Mouse (Mus musculus) liver, embryonic 11.5 days (tissue): ENCODE data around the gene Uba52. TPM values are rescaled to one million over a fixed set of nuclear protein-coding genes. Genes with fewer than 3 reads are reported as not detected.

ENCODE experiments used
- ATAC-seq: fragments of 200-750 bp; cut with Nextera tagmentation; replicated peaks from 2 replicates; pipeline ENCODE4 v1.8.0; 2017; ENCODE audit warnings: moderate number of reproducible peaks, mild to moderate bottlenecking, moderate TSS enrichment, moderate library complexity; ENCODE audit not compliant: low FRiP score
- DNase-seq: peaks from one replicate; pipeline ENCODE4 v3.0.0-alpha.2; 2017; ENCODE audit warnings: low spot score
- H3K27ac ChIP-seq: fragments of 300-500 bp; sonication (generic); 2 replicates; pipeline ENCODE4 v1.5.1; 2014; ENCODE audit warnings: mild to moderate bottlenecking, low read depth, low read length, control low read depth
- H3K27me3 ChIP-seq: fragments of 300-500 bp; sonication (generic); replicated peaks from 2 replicates; pipeline ENCODE4 v1.6.1; 2014; ENCODE audit warnings: low read length, mixed read lengths; ENCODE audit not compliant: control insufficient read depth, insufficient read depth
- H3K36me3 ChIP-seq: fragments of 300-500 bp; sonication (generic); 2 replicates; pipeline ENCODE4 v1.6.1; 2014; ENCODE audit warnings: mild to moderate bottlenecking, low read length, moderate library complexity, mixed read lengths; ENCODE audit not compliant: control insufficient read depth, insufficient read depth
- H3K4me1 ChIP-seq: fragments of 300-500 bp; sonication (generic); replicated peaks from 2 replicates; pipeline ENCODE4 v1.6.1; 2014; ENCODE audit warnings: low read length, mixed read lengths; ENCODE audit not compliant: control insufficient read depth, insufficient read depth
- H3K4me2 ChIP-seq: fragments of 300-500 bp; sonication (generic); 2 replicates; pipeline ENCODE4 v1.6.1; 2014; ENCODE audit warnings: mild to moderate bottlenecking, control low read depth, moderate library complexity
- H3K4me3 ChIP-seq: fragments of 300-500 bp; sonication (generic); 2 replicates; pipeline ENCODE4 v1.5.1; 2014; ENCODE audit warnings: low read depth, low read length, control low read depth
- H3K9ac ChIP-seq: fragments of 300-500 bp; sonication (generic); 2 replicates; pipeline ENCODE4 v1.6.1; 2014; ENCODE audit warnings: low read depth, low read length, control low read depth
- H3K9me3 ChIP-seq: fragments of 300-500 bp; sonication (generic); 2 replicates; pipeline ENCODE4 v1.6.1; 2016; ENCODE audit warnings: low read length, inconsistent platforms, mixed read lengths; ENCODE audit not compliant: control insufficient read depth
- WGBS: fragments of 180-500 bp; shearing (Covaris S2); extraction: QIAGEN DNeasy Blood & Tissue Kit; methylation state at CpG from one replicate; pipeline ENCODE4 v1.1.7; 2014; 5-methylcytosine and 5-hydroxymethylcytosine counted together
- polyA plus RNA-seq: library from polyadenylated mRNA; unstranded; fragments of >200 nt; fragmentation: Nextera tagmentation; extraction: Ambion mirVana; gene quantifications from 2 replicates; pipeline ENCODE4 v1.2.1, GENCODE M21; 2014

The Uba52 gene
- polyA plus RNA-seq, 1 experiment from 2014 or later, result 1,077 TPM

DNA sequence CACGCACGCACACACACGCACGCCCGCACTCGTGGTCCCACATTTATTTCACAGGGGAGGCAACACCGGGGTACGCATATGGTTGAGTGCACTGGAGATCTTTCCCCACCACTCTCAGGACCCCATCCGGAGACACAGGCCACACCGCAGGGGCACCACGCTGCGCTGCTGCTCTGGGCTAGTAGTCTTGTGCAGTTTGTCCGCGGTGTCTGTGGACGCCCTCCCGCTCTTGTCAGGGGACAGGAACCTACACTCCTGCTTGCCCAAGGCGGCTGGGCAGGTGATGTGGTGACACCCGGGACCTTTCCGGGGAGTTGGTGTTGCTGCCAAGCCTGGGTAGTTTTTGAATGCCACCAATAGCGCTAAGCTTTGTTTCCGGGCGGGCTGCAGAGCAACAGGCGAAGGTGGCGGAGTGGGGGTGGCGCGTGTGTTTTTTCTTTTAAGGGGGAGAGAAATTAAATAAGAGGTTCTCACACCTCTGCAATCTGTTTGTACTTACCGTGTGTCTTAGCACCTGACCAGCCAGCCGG, 16.1 kb downstream of the Uba52 start:
- H3K36me3 ChIP-seq, result no peaks in the 10 kb centered on the region
- H3K27me3 ChIP-seq, result peaks cover 99% of the 10 kb centered on the region
- H3K4me3 ChIP-seq, result peak overlapping the region; percentile 3; the same call in 1 of the 2 replicates
- peaks cover 29% of the 10 kb centered on the region for H3K4me1 ChIP-seq
- no peak overlapping the region for H3K9ac ChIP-seq
- H3K27ac ChIP-seq, result no peak overlapping the region
- no peak overlapping the region for H3K4me2 ChIP-seq
- WGBS, result 5% methylated on average over 28 of the region's 28 CpGs
- H3K9me3 ChIP-seq, result no peaks in the 10 kb centered on the region
- peak; percentile 49 for DNase-seq
- no peak for ATAC-seq

DNA sequence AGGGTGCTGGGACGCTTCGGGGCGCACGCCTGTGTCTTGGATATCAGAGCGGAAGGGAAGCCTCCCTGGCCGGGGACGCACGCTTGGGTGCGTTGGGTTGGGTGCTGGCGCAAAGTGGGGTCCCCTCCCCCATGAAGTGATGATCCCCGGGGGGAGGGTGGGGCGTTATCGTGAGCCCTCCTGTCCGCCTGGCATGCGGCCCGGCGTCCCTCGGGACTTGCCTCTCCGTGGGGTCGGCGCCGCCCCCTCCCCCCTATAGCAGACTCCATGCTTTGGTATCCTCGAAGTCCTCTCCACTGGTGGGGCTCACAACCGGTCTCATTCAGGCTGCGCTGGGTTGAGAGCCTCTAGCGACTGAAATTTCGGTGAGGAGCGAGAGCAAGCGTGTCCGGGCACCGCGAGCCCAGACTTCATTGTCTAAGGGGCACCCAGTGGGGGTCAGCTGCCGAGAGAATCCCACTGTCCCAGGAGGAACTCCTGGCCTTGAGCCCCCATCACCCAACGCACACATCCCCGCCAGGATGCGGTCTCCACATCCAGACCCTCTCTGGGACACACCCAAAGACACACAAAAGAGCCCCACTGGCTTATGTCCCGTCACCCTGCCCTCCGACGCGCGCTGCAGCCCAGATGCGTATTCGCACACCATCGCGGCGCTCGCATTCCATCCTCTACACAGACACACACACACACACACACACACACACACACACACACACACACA, 16.7 kb downstream of the Uba52 start:
- Histone ChIP-seq H3K9me3 (no peaks in the 10 kb centered on the region), H3K27ac (no peak overlapping the region), H3K9ac (no peak overlapping the region), H3K4me3 (peak overlapping the region; percentile 50), H3K36me3 (no peaks in the 10 kb centered on the region), H3K4me2 (peak overlapping the region; percentile 61), H3K4me1 (peaks cover 31% of the 10 kb centered on the region), H3K27me3 (peaks cover 100% of the 10 kb centered on the region)
- ATAC-seq (no peak), DNase-seq (no peak)
- 3% methylated on average over 47 of the region's 47 CpGs for WGBS

DNA sequence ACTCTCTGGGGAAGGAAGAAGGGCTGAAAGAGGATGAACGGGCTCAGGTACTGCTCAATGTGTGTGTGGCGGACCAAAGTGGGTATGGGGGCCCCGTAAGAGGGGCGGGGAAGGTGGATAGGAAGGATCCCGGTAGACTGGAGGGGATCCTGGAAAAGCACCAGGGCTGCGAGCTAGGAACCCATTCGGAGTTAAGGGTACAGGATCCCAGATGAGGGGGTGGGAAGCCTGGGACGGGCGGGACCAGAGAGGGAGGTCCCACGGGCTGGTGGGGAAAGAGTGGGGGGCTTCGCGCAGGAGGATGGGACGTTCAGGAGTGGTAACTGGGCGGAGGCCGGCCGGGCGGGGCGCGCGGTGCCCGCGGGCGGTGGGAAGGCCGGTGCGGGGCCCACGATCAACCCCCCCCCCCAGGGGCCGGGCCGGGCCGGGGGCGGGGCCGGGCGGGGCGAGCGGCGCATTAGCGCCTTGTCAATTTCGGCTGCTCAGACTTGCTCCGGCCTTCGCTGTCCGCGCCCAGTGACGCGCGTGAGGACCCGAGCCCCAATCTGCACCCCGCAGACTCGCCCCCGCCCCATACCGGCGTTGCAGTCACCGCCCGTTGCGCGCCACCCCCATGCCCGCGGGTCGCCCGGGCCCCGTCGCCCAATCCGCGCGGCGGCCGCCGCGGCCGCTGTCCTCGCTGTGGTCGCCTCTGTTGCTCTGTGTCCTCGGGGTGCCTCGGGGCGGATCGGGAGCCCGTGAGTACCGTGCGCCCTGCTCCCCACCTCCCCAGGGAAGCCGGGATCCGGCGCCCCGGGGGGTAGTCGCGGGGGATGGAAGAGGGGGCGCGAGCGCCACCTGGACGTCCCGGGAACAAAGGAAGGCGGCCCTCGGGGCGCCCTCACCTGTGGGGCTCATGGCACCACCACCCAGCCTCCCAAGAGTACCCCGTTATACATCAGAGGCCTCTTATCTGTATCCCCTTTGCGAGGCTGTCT, 17.6 kb downstream of the Uba52 start, which contains the start of gene Crlf1:
Gene Crlf1 (plus strand): TSS at position 495 of the 977 bp plus-strand sequence.
- Histone ChIP-seq H3K9ac (no peak within 1 kb of the TSS), H3K4me3 (peak within 1 kb of the TSS; percentile 50), H3K4me1 (peaks cover 39% of the 10 kb centered on the region), H3K36me3 (no peaks in the 10 kb centered on the region), H3K27ac (no peak within 1 kb of the TSS), H3K4me2 (peak within 1 kb of the TSS; percentile 61), H3K27me3 (peaks cover 100% of the 10 kb centered on the region), H3K9me3 (no peaks in the 10 kb centered on the region)
- DNase-seq (no peak), ATAC-seq (no peak)
- WGBS, result under 1% methylated on average over 74 of the region's 93 CpGs

DNA sequence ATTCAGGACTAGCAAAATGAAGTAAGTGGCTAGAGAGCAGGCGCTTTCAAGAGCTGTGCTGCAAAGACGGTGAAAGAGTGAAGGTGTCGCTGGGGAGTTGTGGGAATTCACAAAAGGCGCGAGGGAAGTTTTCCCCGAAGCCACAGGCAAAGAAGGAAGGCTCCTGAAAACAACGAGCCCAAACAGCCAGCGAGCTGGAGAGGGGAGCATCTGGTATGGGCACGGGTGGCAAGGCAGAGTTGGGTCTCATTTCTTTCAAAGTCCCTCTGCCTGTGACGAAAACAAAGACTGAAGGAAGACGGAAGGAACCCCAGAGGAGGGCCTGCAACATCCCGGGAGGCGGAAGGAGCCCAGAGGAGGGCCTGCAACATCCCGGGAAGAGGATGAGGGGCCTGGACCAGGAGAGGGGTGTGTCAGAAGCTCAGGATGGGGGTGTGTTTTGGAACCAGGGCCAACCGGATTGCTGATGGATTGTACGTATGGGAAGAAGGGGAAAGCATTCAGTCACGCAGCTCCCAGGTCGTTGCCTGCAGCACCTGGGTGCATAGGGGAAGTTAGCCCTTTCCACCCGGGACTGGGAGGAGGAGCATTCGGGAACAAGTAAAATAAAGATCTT, 19.6 kb downstream of the Uba52 start:
- Histone ChIP-seq H3K4me1 (peaks cover 40% of the 10 kb centered on the region), H3K4me3 (no peak overlapping the region), H3K4me2 (no peak overlapping the region), H3K27me3 (peaks cover 100% of the 10 kb centered on the region), H3K27ac (no peak overlapping the region), H3K9ac (no peak overlapping the region), H3K36me3 (no peaks in the 10 kb centered on the region), H3K9me3 (no peaks in the 10 kb centered on the region)
- DNase-seq, result no peak
- no peak for ATAC-seq
- 4% methylated on average over 20 of the region's 20 CpGs for WGBS

DNA sequence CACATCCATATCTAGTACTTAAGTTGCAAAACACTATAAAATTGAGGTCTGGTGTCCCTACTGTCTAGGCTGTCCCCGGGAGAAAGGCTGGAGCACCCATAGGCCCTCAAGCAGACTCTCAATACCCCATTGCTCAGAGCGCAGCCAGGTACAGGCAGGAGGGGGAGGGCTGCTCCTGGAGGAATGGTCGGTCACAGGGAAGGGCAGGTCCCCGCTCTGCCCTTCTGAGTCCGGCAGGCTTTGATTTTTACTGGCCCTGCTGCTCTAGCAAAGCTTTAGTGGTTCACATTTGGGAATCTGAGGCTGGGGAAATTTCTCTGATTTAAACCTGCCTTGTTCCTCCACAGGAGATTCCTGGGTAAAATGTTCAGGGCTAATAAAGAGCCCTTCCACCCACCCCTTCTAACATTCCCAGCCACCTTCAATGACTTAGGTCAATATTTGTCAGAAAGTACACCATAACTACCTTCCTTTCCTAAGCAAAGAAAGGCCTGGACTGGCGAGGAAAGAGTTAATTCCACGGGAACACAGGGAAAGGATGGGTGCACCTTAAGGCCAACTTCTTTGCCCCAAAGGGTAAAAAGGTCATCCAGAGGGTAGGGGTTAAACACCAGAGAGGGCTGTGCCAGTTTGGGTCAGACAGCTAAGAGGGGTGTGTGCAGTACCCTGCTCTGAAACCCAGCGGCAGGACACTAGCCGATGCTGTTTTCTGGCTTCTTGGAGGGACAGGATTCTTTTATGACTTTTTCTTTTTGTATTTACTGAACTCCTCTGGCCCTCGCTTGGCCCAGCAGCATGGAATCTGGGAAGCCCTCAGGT, 20.3 kb downstream of the Uba52 start:
- WGBS, result 14% methylated on average over 10 of the region's 10 CpGs
- peaks cover 40% of the 10 kb centered on the region for H3K4me1 ChIP-seq
- no peak for DNase-seq
- no peak overlapping the region for H3K4me3 ChIP-seq
- H3K27me3 ChIP-seq, result peaks cover 100% of the 10 kb centered on the region
- H3K4me2 ChIP-seq, result no peak overlapping the region; the same call in 1 of the 2 replicates
- H3K36me3 ChIP-seq, result no peaks in the 10 kb centered on the region
- H3K27ac ChIP-seq, result no peak overlapping the region
- H3K9ac ChIP-seq, result no peak overlapping the region
- ATAC-seq, result no peak
- H3K9me3 ChIP-seq, result no peaks in the 10 kb centered on the region

DNA sequence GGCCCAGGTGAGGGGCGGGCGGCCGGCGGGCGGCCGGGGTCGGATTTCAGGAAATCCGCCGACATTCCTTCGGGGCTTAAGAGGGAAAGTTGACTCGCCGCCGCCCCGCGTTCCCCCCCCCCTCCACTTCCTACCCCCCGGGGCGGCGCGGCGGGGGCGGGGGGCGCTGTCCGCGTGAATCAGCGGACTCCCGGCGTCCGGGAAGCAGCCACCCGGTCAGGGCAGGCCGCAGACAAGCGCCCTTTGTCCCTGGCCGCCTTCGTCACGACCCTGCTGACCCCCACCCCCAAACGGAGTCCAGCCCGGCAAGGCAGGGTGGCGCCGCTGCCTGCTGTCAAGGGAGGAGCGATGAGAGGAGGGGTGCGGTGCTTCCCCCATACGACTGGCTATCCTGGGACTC, 21.0 kb downstream of the Uba52 start:
- ATAC-seq (no peak), DNase-seq (no peak)
- H3K4me3 ChIP-seq, result peak overlapping the region; percentile 32
- H3K4me2 ChIP-seq, result peak overlapping the region; percentile 62
- peaks cover 100% of the 10 kb centered on the region for H3K27me3 ChIP-seq
- WGBS, result 1% methylated on average over 29 of the region's 41 CpGs
- H3K4me1 ChIP-seq, result peaks cover 40% of the 10 kb centered on the region
- no peak overlapping the region for H3K27ac ChIP-seq
- no peaks in the 10 kb centered on the region for H3K36me3 ChIP-seq
- H3K9ac ChIP-seq, result no peak overlapping the region
- no peaks in the 10 kb centered on the region for H3K9me3 ChIP-seq

DNA sequence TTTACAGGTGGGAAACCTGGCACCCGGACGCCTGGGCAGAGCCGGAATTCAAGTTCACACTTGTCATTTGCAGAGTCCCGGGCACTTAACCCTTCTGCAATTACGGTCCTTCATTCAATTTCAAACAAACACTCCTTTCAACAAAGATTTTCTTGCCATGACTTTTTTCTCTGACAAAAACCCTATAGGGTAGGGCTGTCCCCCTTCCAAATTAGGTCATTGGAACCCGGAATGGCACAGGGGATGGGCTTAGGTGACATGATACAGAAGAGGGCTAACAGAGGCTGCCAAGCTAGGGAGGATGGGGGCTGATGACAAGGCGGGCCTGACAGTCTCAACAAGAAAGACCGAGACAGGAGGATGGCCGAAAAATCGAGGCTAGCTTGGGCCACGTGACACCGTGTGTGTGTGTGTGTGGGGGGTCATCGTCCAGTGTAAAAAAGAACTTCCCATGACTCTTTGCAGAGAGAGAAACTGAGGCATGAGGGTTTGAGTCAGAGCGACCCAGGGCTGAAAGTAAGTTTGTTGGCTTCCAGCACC, 21.6 kb downstream of the Uba52 start:
- peaks cover 100% of the 10 kb centered on the region for H3K27me3 ChIP-seq
- peak overlapping the region; percentile 32 for H3K4me3 ChIP-seq
- WGBS, result 3% methylated on average over 14 of the region's 14 CpGs
- no peak overlapping the region for H3K27ac ChIP-seq
- H3K36me3 ChIP-seq, result no peaks in the 10 kb centered on the region
- no peak for ATAC-seq
- H3K9me3 ChIP-seq, result no peaks in the 10 kb centered on the region
- DNase-seq, result no peak
- peaks cover 40% of the 10 kb centered on the region for H3K4me1 ChIP-seq
- peak overlapping the region; percentile 62 for H3K4me2 ChIP-seq
- H3K9ac ChIP-seq, result no peak overlapping the region
